Mouse (Mus musculus): Measurements from ENCODE around the gene Zfp710. TPM values are rescaled to one million over a fixed set of nuclear protein-coding genes. Genes with fewer than 3 reads are reported as not detected.
"Not testable (repeated sequence)": the region's sequence is repeated elsewhere in the genome, so short reads cannot be mapped to it uniquely, and the experiment has no call there.

Zfp710 gene
- total RNA-seq, 2 experiments from 2014 or later: 14.2 to 15.5 TPM

DNA sequence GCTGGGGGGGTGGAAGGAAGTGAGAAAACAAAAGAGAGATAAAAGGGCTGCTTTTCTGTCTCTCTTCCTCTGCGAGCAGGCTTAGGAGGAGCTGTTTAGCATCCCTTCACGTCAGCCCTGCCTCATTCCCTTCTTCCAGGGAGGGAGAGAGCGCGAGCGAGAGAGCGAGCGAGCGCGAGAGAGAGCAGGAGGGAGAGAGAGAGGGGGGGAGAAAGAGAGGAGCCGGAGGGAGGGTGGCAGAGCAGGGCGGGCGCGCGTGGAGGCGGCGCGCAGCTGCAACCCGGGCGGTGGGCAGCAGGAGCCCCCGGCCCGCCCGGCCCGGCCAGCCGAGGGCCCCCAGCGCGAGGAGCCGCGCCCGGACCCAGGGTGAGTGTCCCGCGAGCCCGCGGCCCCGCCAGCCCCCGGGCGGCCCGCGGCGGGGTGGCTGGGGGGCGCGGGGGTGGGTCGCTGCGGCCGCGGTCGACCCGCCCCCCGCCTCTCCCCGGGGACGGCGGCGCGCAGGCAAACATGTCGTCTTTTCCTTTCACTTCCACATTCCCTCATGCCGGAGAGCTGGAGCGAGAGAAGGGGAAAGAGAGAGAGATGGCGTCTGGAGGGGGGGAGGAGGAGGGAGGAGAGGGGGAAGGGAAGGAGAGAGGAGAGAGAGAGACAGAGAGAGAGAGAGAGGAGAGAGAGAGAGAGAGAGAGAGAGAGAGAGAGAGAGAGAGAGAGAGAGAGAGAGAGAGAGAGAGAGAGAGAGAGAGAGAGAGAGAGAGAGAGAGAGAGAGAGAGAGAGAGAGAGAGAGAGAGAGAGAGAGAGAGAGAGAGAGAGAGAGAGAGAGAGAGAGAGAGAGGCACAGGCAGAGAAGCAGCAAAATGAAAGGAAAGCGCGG is 1.7 kb downstream of the Zfp710 start:
- peak; percentile 61 to 67 for DNase-seq

- peak; percentile 84 to 93 for DNase-seq
These were observed 2.5 kb downstream of the Zfp710 start for GRCm38 (mm10) chr7:80026990-80027635.

- peak; percentile 30 to 48 for DNase-seq
These were observed 3.2 kb downstream of the Zfp710 start for GRCm38 (mm10) chr7:80027636-80028417.

GRCm38 (mm10) chr7:80028418-80028720 is 3.8 kb downstream of the Zfp710 start:
- peak; percentile 27 to 64 for DNase-seq

- peak in 1 of 2 experiments; percentile 41 for DNase-seq
These were observed 5.4 kb downstream of the Zfp710 start for GRCm38 (mm10) chr7:80030009-80030408.

DNA sequence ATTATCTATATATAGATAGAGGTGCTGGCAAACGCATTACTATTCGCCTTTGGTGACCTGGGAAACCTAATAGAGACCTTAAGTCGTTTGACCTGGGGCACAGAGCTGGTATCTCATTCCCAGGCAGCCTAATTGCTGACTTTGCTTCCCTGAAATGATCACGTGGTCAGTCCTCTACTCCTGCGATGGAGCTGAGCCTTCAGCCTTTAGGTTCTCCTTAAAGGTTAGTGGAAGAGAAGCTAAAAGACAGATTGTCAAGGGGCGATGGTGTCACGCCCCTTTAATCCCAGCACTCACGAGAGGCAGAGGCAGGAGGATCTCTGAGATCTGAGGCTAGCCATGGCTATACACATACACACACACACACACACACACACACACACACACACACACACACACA is 5.9 kb downstream of the Zfp710 start:
- DNase-seq: no peak

DNA sequence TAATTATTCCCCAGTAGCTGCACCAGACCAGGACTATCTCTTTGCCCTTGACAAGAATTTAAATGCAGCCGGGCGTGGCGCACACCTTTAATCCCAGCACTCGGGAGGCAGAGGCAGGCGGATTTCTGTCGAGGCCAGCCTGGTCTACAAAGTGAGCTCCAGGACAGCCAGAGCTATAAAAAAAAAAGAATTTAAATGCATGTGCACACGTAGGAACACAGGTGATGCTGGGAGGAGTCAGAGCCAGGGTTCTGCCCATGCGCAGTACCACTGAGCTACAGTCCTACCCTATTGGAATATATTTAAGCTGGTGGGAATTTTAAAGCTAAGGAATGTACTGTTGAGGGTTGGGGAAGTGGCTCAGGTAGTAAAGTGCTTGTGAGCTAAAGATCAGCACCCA is 6.4 kb downstream of the Zfp710 start:
- DNase-seq: no peak

DNA sequence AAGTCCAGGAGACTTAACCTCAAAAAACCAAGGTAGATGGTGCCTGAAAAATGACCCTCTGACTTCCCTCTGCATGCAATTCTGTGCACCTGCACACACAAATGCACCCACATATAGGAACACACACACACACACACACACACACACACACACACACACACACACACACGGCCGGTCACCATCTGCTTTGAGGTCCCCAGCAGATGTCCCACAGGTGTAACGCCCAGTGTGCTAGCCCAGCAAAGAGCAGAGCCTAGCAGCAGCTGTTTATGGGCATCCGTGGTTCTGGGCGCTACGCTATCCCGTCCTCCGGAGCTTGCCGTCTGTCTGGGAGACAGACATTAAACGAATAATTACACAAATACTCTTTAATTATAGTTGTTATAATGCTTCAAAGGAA is 6.9 kb downstream of the Zfp710 start:
- DNase-seq: no peak

GRCm38 (mm10) chr7:80032216-80033052 is 7.8 kb downstream of the Zfp710 start:
- DNase-seq: peak; percentile 42 to 54

- no peak for DNase-seq
These were observed 8.6 kb downstream of the Zfp710 start for GRCm38 (mm10) chr7:80033064-80033717.

DNA sequence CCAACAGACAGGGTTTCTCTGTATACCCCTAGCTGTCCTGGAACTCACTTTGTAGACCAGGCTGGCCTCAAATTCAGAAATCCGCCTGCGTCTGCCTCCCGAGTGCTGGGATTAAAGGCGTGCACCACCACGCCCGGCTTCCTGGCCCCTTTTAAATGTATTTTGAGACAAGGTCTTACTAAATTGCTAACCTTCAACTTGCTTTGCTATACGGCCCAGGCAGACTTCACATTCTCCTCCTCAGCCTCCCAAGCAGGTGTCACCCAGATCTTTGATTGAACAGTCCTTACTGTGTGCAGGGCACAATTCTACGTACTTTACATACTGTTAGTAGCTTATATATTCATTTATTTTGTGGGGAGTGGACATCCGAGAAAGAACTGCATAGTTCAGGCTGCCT is 9.2 kb downstream of the Zfp710 start:
- no peak for DNase-seq

DNA sequence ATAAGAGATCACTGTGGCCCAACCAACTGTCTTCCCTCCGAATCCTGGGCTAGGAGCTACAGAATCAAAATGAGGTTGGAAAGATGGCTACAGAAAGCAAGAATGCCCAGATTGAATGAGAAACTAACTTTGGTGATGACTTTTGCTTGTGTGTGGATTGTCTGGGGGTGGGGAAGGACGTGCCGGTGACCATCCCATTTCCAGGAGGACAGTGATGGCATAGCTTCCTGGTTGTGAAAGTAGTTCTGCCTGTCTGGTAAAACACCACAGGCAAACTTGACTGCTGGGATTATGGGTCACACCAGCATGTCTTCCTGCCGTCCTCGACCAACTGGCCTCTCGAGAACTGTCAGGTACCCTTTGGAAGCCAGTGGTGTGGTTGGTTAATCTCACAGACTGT is 10.5 kb downstream of the Zfp710 start:
- DNase-seq: no peak

DNA sequence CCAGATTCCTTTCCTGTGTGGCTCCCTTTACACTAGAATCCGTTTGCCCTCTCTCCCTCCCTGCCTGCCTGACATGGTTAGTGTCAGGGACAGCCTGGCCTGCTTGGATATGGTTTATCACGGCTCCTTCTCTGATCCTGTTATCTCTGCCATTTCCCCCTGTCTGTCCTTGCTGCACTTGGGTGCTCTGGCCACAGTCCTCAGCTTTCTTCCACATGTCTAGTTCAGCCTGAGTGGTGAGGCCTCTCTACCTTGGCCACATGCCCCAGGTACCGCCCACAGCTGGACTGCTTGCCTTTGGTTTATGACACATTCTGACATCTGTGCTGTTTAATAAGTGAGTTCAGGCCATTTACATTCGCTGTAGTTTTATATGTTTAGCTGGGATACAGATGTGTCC is 11.1 kb downstream of the Zfp710 start:
- DNase-seq: peak; percentile 88

- no peak for DNase-seq
These were observed 15.1 kb downstream of the Zfp710 start for GRCm38 (mm10) chr7:80039699-80040098.

GRCm38 (mm10) chr7:80044170-80044569 is 19.6 kb downstream of the Zfp710 start:
- DNase-seq: no peak

GRCm38 (mm10) chr7:80047041-80047440 is 22.4 kb downstream of the Zfp710 start:
- DNase-seq: no peak

- no peak for DNase-seq
These were observed 25.1 kb downstream of the Zfp710 start for GRCm38 (mm10) chr7:80049746-80050145.

- DNase-seq: not testable (repeated sequence)
These were observed 25.8 kb downstream of the Zfp710 start for GRCm38 (mm10) chr7:80050382-80050781.

DNA sequence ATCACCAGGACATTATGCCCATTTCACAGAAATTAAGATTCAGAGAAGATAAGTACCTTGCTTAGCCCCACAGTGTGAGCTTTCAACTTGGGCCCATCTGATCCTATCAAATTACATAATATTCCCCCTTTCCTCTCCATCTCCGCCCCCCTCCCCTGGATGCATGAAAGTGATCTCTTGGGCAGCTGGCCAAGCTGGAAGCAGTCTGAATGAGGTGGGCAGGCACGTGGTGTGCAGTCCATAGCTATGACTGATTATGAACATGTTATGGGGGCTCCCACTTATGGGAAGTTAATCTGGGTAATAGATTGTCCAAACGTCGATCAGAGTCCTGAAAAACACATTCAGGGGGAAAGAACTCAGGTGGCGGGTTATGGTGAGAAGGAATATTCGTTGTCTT is 27.2 kb downstream of the Zfp710 start:
- no peak for DNase-seq

DNA sequence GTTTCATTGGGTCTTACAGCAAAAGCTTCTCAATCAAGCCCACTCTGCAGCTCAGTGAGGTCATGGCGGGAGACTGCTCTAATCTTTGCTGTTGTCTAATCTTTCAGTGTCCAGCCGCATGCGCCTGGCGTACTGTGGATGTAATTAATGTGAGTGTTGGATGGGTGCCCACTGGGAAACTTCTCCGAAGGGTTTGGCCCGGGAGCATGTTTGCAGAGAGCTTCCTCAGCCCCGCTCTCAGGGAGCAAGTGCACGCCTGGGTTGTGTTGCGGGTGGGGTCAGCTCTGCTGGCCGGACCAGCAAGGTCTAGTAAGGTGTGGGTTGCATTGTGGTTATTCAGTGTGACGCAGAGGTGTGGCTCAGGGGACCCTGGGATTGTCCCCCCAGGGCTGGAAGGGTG is 27.6 kb downstream of the Zfp710 start:
- DNase-seq: peak; percentile 71 to 76

- DNase-seq: no peak
These were observed 28.5 kb downstream of the Zfp710 start for GRCm38 (mm10) chr7:80053147-80053546.

Measured in adrenal gland, postnatal 36 days (tissue).